Mouse (Mus musculus): Measurements from ENCODE around the gene Fkbp4. TPM values are rescaled to one million over a fixed set of nuclear protein-coding genes. Genes with fewer than 3 reads are reported as not detected.

The Fkbp4 gene
- 100 to 1,000 TPM in 1 of 2 experiments, 10 to 100 TPM in 1; 97.6 to 114 TPM for total RNA-seq (2021)
- long read RNA-seq, experiment 1, transcript Fkbp4-201 (10 exons, 2,217 nt): major isoform, 125 of 195 reads
- long read RNA-seq, experiment 1, partial matches to known transcripts: 65 of 195 reads
- long read RNA-seq, experiment 1, other reads (novel, unspliced or antisense): 5 of 195 reads
- long read RNA-seq, experiment 2, transcript Fkbp4-201 (10 exons, 2,217 nt): major isoform, 163 of 234 reads
- long read RNA-seq, experiment 2, partial matches to known transcripts: 69 of 234 reads
- long read RNA-seq, experiment 2, other reads (novel, unspliced or antisense): 2 of 234 reads

DNA sequence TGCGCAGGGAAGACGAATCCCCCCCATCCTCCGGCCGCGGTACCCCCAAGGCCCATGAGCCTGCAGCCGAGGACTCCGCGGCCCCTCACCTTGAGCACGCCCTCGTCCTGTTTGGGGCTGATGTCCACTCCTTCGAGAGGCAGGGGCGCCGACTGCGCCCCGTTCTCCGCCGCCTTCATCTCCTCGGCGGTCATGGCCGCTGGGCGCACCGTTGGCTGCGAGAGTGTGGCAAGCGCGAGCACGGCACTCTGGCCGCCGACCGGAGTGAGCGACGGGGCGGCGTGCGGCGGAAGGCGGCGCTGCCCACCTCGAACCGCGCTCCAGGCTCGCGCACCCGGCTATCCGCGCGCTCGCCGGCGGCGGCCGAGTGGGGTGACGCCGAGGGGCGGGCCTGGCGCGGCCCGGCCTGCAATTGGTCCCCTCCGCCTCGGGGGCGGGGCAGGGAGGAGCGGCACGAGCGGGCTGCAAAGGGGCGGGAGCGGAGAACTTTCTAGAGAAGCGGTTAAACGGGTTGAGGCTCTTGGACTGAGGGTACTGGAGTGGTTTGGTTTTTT lies at the start of gene Fkbp4:
TSS of gene Fkbp4 (minus strand) at position 361 of the 554 bp plus-strand sequence.
- intact Hi-C loops (cut with DNase I): loop anchor here (10.0 kb wide), 1 partner anchor 1334 kb away; the partner anchor contains the start of gene Tigar
- DNase-seq: peak; percentile 85 to 90

- no peak for DNase-seq
- intact Hi-C loops (cut with DNase I): no loop called here
Observed at GRCm38 (mm10) chr6:128487736-128488135, 49.3 kb upstream of the Fkbp4 start.

- intact Hi-C loops (cut with DNase I): loop anchor here (1.0 kb wide), 1 partner anchor 33 kb away; no protein-coding TSS in a partner anchor
- peak; percentile 85 to 96 for DNase-seq
Observed at GRCm38 (mm10) chr6:128479463-128480454, 41.3 kb upstream of the Fkbp4 start.

- intact Hi-C loops (cut with DNase I): no loop called here
- no peak for DNase-seq
Observed at GRCm38 (mm10) chr6:128477495-128477894, 39.0 kb upstream of the Fkbp4 start.

DNA sequence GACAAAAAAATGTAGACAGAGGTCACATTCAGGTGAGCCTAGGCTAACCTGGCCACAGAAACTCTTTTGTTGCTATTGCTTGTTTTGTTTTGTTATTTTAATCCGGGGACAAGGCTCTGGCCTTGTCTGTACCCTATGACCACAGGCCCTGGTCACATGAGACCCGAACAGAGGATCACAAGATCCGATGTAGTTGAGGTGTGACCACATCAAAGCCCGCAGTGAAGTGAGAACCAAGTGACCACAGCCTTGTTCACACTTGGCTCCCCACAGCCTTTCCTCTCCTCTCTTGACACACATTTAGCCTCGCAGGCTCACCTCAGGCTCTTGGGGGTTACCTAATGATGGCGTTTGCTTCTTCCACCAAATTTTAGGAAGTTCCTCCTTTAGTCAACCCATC lies 35.6 kb upstream of the Fkbp4 start:
- intact Hi-C loops (cut with DNase I): no loop called here
- no peak for DNase-seq

GRCm38 (mm10) chr6:128469451-128469850 lies 31.0 kb upstream of the Fkbp4 start:
- no peak for DNase-seq
- intact Hi-C loops (cut with DNase I): no loop called here

DNA sequence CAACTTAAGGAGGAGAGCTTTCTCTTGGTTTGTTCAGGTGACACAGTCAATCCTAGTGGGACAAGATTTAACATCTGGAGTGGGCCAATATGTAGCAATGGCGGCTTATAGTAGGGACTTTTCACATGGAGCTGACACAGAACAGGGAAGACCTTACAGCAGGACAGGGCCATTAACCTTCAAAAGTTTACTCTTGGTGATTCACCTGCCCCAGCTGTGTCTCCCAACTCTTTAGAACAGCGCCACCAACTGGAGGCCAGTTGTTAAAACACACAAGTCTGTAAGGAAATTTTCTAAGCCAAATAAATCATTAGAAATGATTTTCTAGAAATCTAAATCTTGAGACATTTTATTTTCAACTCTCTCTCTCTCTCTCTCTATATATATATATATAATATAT lies 28.8 kb upstream of the Fkbp4 start:
- intact Hi-C loops (cut with DNase I): no loop called here
- no peak for DNase-seq

GRCm38 (mm10) chr6:128466563-128466962 lies 28.1 kb upstream of the Fkbp4 start:
- DNase-seq: no peak

DNA sequence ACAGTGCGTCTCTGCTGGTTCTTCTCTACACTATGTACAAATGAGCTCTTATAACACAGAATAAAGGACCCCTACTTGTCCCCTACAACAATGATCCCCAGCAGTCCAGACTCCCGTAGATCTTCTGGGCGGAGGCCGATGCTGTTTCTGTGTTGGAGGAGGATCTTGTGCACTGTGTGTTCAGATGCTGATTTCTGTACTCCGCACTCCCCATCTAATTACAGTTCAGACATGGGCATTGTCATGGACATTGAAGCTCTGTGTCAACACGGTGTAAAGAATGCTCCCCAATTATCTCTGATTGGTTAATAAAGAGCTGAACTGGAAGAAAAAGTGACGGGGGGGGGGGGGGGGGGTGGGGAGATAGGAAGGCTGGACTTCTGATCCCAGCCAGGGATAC lies 27.6 kb upstream of the Fkbp4 start:
- no peak for DNase-seq
- intact Hi-C loops (cut with DNase I): no loop called here

More at GRCm38 (mm10) chr6:128466563-128466962, 28.1 kb upstream of the Fkbp4 start:
- intact Hi-C loops (cut with DNase I): no loop called here

DNA sequence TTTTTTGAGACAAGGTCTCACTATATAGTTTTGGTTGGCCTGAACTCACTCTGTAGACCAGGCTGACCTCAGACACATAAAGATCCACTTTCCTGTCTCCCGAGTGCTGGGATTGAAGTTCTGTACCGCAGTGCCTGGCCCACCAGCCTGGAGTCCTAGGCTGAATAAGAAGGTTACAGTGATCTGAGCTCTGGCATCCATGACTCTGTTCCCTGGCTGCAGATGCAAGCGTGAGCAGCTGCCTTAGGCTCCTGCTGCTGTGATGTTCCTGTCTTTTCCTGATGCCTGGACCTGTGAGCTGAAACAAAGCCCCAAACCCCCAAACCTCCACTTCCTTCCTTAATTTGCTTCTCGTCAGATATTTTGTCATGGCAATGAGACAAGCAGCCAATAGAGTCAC lies 26.5 kb upstream of the Fkbp4 start:
- intact Hi-C loops (cut with DNase I): no loop called here

GRCm38 (mm10) chr6:128461606-128462005 lies 23.1 kb upstream of the Fkbp4 start:
- intact Hi-C loops (cut with DNase I): no loop called here
- DNase-seq: no peak

More for the DNA sequence above, 26.5 kb upstream of the Fkbp4 start:
- DNase-seq: no peak

DNA sequence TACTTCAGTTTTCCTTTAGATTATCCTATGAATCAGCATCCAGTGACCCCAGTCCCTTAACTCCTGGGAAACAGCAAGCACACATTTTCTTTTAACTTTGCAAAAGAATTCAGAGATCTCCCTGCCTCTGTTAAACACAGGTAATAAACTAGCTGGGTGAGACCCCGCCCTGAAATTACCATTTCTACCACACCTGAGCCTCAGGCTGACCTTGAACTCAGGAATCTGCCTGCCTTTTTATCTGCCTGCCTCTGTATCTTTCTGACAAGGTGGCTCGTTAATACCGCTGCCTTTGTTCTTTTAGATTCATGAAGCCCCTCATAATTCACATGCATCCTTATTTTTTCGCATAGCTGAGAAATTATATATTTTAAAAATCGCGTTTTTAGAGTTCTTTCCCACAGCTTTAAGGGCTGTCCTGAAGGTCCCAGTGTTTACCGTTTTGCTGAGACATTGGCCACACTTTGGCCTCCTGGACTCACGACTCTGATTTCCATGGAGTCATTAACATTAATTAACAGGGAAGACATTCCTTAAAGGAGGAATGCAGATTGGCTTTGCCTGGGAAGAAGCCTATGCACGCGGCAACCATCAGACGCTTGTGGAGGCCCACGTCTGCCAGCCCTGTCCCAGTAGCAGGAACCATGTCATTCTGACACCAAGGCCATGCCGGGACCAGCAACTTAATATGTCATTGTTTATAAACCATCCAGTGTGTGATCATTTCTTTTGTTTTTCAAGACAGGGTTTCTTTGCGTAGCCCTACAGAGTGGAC lies 22.4 kb upstream of the Fkbp4 start:
- DNase-seq: no peak
- intact Hi-C loops (cut with DNase I): no loop called here

- intact Hi-C loops (cut with DNase I): no loop called here
- no peak for DNase-seq
Observed at GRCm38 (mm10) chr6:128460321-128460720, 21.8 kb upstream of the Fkbp4 start.

DNA sequence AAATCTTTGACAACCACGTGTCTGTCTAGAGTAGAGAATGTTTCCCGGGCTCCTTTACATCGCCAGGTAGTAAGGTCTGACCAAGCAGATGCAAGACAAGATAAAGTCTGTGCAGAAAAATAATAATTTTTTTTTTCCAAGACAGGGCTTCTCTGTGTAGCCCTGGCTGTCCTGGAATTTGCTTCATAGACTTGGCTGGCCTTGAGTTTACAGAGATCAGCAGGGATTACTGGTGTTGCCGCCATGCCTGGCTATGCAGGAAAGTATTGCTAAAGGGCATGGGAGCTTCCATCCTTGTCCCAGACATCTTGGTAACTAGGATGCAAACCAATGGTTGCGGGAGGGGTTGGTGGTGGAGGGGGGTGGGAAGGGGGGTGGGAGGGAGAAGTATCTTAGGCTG lies 18.7 kb upstream of the Fkbp4 start:
- intact Hi-C loops (cut with DNase I): no loop called here
- DNase-seq: no peak

- DNase-seq: no peak
- intact Hi-C loops (cut with DNase I): no loop called here
Observed at GRCm38 (mm10) chr6:128455835-128456605, 17.5 kb upstream of the Fkbp4 start.

DNA sequence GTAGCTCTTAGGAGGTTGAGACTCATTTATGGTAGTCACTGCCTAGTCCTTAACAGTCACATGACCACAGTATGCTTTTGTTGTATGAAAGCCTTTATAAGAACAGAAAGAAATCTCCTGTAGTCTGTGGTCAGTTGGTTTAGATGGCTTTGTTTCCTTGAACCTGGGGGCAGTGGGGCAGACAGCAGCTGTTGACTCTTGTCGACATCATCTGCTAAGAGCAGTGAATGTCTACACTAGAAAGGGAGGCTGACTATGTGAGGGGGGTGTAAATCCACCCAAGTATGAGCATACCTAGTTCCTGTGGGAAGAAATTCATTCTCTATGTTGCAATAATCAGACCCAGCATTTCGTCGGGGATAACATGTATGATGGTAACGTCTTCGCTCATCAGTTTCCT lies 8.6 kb upstream of the Fkbp4 start:
- DNase-seq: no peak
- intact Hi-C loops (cut with DNase I): loop anchor here (10.0 kb wide), 1 partner anchor 388 kb away; no protein-coding TSS in a partner anchor

DNA sequence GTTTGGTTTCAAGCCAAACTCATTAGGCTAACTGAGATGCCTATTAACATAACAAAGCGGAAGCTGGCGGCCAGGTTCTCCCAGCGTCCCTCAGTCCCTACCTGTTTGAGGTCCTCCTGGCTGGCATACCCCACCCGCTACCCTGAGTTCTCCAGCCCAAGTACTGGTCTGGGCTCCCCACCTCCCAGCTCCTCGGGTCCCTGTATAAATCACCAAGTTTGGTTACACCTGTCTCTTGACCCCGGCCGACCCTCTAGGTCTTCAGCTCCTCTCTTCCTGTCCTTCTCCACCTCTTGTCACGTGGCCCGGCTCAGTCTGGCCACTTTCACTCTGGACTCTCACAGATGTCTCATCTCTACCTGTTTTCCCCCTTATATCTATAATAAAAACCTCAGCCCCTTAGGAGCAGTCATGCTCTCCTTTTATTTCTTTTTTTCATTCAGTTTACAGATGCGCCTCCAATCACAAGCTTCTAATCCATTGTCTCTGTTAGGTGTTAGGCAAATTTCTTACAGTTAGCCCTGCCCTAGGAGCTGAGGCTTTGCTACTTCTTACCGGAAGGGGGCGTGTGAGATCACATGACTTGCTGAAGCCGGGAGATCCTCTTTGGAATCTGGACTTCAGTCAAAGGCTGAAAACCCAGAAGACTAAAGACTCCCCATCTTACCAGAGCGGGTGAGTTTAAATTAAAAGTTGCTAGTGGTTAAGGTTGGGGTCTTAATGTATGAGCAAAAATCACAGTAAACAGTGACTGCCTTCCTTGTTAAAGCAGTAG lies 7.5 kb upstream of the Fkbp4 start:
- intact Hi-C loops (cut with DNase I): loop anchor here (1.0 to 10.0 kb wide), 2 partner anchors 34 to 389 kb away; no protein-coding TSS in a partner anchor
- DNase-seq: peak in 1 of 2 experiments; percentile 43

GRCm38 (mm10) chr6:128440238-128440637 lies 1.8 kb upstream of the Fkbp4 start:
- intact Hi-C loops (cut with DNase I): loop anchor here (10.0 kb wide), 1 partner anchor 395 kb away; no protein-coding TSS in a partner anchor

More at GRCm38 (mm10) chr6:128440238-128440637, 1.8 kb upstream of the Fkbp4 start:
- no peak for DNase-seq

All from gastrocnemius, postnatal 36 days (tissue).